Mouse (Mus musculus) naive thymus-derived CD4-positive, alpha-beta T cell, adult 2 months (primary cell): ENCODE results near the gene Mthfd1.

Experiments
- DNase-seq: peaks from one replicate; pipeline ENCODE4 v3.0.0-alpha.2; 2011; ENCODE audit warnings: low read depth

Gene Mthfd1

GRCm38 (mm10) chr12:76349680-76350220, 94.7 kb downstream of the Mthfd1 start:
- DNase-seq, result no peak

- DNase-seq, result no peak
Measured at GRCm38 (mm10) chr12:76360868-76361267, 105.8 kb downstream of the Mthfd1 start.

DNA sequence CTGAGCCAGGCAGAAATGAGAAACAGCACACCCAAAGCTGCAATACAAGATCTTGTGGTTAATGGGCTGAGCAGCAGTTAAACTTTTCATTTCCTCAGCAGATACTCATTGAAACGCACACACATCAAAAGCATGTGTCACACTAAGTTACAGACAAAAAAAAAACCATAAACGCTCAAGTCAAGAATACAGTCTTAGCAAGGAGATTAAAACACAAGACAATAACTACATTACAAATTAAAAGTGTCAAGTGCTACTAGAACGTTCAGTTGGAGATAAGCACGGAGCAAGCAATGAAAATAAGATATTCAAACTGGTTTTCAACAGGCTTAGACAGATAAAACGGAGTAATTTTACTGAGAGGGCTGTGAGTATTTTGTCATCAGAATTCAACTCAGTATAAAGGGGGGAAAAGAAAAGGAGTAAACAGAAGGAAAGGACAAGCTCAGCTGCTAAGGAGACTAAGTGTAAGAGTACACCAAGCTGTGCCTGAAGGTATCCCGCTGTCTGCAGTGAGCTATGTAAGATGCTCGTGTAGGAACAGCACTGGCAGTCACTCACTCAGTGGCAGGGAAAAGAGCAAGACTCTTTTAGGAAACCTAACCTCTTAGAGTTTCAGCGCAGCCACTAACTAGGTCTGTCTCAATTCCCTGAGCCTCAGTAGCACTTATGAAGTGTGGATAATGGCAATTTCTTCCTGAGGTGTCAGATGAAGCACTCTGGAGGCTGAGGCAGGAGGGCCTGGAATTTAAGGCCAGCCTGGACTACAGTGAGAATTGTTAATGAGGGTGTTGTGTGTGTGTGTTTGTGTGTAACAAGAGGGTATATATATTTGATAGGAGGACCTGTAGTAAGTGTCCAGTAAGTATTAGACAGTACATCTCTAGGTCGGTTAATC, 106.6 kb downstream of the Mthfd1 start:
- peak; percentile 76 for DNase-seq

DNA sequence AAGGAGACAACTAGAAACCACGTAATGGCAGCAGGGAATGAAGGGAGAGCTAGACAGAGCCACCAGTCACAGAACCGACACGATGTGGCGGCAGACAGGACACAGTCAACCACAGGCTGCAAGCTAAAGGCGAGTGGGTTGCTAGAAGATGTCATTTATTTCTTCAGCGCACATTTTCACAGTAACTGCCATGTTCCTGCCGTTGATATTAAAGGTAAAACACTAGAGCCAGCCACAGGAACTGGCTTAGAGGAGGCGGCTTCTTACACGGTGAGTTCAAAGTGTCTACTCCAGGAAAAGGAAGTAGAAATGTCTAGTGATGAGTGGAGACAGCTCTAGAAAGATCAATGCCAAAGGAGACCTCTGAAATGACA, 107.2 kb downstream of the Mthfd1 start:
- DNase-seq, result peak; percentile 85

DNA sequence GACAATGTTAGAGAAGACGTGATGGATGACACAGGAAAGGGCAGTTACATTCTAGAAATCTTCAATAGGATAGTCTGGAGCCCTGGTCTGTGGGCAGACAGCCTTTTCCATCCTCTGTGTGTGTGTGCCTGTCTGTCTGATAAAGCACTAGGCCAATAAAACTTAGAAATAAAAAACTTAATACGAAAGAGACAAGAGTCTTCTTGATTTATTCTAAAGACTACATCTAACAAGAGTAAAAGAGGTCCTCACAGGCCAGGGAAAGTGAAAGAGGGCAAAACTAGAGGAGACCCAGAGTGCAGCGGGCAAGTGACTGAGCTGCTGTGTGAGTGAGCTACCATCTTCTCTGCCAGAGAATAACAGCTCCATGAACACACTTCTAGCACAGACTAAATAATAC, 111.2 kb downstream of the Mthfd1 start:
- peak; percentile 38 for DNase-seq

GRCm38 (mm10) chr12:76367096-76367995, 112.2 kb downstream of the Mthfd1 start:
- peak; percentile 71 for DNase-seq

- peak; percentile 46 for DNase-seq
Measured at GRCm38 (mm10) chr12:76368201-76368789, 113.2 kb downstream of the Mthfd1 start.

- DNase-seq, result peak; percentile 60
Measured at GRCm38 (mm10) chr12:76368790-76369205, 113.7 kb downstream of the Mthfd1 start.
